Mouse (Mus musculus) ES-CJ7 (cell line): Measurements from ENCODE around the gene Dda1.
A peak's percentile ranks its signal among the peaks of the same experiment; 100 is the strongest.

Source experiments
- DNase-seq: peaks from one replicate; pipeline ENCODE4 v3.0.0; 2011; ENCODE audit warnings: low read depth, low spot score

Gene Dda1

DNA sequence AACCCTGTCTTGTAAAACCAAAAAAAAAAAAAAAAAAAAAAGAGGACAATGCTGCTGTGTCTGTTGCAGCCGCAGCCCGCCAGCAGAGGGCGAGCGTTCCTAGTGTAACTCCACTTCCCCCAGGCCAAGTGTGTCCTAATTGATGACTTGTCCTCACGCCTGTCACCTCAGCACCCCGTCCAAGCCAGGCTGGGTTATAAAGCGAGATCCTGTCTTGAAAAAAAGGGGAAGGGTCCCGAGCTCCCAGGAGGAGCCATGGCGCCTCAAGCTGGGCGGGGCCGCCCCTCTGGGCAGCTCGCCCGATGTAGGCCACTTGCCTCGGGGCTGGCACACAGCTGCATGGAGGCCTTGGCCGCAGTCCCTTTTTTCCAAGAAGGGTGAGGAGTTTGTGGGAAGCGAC lies 26.0 kb downstream of the Dda1 start:
- peak; percentile 87 for DNase-seq

DNA sequence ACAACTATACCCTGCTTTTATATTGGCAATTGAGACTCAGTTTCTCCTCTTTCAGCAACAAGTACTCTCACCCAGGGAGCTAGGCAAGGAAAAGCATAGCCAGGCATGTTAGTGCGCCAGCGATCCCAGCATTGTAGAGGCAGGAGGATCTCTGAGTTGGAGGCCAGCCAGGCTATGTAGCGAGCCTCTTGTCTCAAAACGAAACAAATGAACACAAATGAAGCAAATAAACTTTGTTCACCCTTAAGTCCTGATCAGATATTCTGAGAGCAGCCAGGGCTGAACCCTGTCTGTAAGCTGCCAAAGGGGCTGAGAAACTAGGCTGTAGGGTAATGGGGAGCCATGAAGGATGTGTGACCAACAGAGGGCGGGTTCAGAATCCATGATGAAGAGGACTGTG lies 26.8 kb downstream of the Dda1 start:
- DNase-seq, result no peak

DNA sequence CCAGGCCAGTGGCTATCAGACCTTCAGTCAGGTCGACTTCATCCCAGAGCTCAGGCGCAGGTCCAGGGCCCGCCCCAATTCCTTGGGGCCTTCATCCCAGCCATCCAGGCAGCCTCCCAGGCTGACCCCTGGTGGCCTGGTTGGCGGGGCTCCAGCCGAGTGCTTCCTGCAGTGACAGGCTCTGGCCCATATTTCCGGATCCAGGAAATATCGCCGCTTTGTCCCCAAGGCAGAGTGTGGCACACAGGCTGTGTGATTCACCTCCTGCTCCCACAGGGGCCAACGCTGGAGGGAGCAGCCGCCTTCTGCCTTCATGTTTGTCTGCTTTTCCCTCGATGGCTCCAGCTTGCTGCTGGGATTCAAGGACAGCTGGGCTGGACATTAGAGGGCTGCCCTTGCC lies 27.5 kb downstream of the Dda1 start:
- DNase-seq, result no peak

DNA sequence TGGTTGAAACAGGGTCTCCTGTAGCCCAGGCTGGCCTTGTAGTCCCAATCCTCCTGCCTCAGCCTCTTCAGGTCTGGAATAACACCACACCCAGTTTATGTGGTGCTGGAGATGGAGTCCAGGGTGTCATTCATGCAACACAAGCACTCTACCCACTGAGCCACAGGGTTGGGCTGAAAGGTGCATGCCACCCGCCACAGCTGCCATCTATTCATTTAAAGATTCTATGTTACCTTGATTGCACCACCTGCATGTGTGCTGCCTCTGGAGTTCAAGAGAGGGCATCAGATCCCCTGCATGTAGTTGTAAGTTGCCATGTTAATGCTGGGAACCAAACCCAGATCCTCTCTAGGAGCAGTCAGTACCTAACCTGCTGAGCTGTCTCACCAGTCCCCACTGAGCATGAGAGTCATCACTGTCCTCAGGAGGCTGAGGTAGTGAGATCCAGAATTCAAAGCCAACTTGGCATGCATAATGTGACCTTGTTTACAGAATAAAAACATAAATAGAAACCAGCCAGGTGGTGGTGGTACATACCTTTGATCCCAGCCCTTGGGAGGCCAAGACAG lies 28.2 kb downstream of the Dda1 start:
- DNase-seq, result no peak

DNA sequence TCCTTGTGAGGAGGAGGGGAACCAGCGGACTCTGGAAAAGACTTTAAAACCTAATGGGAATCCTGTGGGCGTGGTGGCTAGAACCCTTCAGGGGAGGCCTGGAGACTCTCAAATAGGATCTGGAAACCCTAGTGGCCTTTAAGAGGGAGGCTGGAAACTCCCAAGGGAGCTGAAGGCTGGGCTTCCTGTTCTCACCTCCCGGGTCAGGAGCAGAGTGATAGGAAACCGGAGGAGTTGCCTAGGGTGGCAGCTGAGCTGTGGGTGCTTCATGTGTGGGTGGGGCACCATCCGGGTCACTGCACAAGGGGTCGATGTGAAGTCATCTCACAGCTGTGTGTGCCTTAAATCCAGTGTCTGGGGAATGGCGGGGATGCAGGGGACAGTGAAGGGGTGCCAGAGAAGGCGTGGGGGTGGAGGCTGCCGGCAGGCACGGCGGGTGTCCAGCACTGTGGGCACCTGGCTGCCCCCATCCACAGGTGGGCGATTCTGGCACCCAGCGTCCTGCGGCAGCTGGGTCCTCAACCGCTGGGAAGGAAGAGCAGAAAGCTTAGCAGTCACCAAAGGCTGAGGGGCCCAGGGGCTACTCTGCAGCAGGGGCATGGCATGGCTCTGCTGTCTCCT lies 29.0 kb downstream of the Dda1 start:
- peak; percentile 84 for DNase-seq

DNA sequence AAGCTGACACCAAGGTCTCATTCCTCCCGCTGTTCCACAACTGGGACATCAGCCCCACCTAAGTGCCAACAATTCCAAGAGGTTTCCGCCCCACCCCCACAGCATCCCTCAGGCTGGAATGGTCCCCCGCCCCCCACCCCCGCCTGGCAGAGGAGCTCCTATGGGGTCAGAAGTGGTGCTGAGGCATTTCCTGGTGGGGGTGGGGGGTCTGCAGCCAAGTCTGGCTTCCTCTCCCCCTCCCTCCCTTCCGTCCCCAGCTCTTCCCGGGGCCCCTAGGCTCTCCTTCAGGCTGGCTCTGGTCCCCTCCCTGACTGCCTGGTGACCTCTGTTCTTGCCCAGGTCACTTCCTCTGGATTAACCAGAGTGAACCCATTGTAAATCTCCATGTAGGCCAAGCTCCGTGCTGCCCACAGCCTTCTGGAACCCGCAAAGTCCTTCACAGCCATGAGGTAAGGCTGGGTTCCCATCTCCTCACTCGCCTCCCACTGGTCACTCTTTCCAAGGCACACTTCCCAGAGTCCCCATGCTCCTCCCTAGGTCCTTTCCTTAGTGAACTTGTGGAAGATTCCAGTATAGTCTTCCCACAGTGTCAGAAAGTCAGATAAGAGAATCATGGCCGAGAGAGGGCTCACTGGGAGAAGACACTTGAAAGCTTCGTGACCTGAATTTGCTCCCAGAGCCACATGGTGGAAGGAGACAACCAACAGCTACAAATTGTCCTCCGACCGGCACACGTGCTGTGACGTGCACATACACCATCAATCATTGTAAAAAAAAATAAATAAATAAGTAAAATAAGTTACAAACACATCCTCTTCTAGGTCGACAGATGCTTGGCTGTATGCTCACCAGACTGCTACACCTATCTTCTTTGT lies 30.1 kb downstream of the Dda1 start:
- peak; percentile 87 for DNase-seq

DNA sequence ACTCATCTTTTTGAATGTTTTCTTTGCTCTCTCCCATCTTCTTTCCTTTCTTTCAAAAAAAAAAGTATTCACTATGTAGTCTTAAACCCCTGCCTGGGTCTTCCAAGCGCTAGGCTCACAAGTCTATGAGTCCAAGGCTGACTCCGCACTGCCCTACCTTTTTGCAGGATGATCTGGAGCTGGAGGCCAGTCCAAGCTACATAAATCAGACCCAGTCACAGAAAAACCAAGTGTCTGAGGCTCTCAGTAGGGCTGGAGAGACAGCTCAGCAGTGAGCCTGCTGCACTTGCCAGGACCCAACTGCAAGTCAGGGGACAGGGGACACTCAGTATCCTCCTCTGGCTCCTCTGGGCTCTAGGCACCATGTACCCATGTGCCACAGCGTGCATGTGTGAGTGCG lies 35.4 kb downstream of the Dda1 start:
- DNase-seq, result no peak

DNA sequence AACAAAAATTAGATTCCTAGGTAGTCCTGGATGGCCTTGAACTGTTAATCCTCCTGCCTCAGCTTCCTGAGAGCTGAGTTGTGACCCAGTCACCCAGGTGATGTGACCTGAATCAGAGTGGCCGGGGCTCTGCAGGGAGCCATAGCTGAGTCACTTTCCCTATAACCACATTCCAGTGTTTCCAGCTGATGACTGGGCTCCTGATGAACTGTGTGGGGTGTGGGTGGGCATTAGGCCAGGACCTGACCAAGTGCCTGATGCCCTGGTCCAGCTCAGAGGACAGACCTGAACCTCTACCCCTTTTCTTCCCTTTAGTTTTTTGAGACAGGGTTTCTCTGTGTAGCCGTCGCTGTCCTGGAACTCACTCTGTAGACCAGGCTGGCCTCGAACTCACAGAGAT lies 36.3 kb downstream of the Dda1 start:
- DNase-seq, result no peak

DNA sequence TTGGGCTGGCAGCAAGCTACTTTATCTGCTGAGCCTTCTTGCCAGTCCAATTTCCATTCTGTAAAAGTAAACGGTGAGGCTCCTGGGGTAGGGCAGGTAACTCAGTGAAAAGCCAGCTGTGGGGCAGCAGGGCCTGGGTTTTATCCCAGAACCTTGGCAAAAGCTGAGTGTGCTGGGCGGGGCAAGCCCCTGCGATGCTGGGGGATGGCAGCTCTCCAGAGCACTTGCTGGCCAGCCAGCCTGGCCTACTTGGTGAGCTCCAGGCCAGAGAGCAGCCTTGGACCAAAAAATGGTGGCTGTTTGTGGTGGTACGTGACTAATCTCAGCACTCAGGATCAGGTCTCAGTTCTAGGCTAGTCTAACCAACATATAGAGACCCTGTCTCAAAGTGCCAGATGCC lies 37.0 kb downstream of the Dda1 start:
- DNase-seq, result no peak

DNA sequence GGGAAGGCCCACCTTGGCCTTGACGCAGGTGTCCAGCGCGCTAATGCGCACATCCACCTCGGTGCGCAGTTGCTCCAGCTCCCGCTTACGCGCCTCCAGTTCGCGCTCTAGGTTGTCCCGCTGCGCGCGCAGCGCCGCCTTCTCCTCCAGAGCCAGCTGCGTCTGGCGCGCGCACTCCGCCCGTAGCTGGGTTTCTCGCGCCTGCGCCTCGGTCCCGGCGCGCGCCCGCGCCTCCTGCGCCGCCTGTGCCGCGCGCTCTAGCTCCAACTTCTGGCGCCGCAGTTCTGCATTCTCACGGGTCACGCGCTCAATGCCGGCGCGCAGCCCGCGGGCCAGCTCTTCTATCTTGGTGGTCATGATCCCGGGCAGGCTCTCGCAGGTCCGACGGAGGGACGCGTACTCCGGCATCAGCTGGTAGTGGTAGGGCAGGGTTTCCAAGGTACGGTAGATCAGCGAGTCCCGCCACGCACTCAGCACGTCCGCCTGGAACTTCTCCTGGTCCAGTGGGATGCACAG lies 38.6 kb downstream of the Dda1 start:
- DNase-seq, result peak; percentile 96

DNA sequence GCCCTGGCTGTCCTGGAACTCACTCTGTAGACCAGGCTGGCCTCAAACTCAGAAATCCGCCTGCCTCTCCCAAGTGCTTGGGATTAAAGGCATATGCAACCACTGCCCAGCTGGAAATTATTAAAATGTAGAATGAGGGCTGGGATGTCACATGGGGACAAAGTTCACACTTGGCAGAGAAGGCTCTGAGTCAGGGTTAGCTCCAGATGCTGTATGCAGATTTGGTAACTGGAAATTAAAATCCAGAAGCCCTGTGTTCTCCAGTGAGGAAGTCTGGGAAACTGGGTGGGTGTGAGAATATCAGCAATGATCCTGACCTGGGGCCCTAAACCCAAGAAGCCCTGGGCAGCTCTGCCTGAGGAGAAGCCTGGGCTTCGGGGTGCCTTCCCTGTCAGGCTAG lies 40.3 kb downstream of the Dda1 start:
- DNase-seq, result no peak

DNA sequence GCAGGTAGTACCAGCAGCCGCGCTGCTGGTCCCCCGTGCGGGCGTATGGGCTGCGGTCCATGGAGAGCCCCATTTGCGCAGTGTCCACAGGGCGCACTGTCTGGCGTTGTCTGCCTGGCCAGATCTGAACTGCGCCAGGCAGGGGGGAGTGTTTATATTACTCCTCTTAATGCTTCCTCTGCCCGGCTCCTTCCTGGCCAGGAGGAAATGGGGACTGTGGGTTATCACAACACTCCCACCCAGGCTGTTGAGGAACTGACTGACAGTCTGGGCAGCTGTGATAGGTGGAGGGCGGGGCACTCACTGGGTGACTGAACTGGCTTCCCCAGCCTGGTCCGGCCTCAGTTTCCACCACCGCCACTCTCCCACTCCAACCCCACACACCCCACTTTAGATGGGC lies 42.6 kb downstream of the Dda1 start, which contains the start of gene Plvap:
Plvap (minus strand) TSS at position 109 of the 400 bp plus-strand sequence.
- no peak for DNase-seq

DNA sequence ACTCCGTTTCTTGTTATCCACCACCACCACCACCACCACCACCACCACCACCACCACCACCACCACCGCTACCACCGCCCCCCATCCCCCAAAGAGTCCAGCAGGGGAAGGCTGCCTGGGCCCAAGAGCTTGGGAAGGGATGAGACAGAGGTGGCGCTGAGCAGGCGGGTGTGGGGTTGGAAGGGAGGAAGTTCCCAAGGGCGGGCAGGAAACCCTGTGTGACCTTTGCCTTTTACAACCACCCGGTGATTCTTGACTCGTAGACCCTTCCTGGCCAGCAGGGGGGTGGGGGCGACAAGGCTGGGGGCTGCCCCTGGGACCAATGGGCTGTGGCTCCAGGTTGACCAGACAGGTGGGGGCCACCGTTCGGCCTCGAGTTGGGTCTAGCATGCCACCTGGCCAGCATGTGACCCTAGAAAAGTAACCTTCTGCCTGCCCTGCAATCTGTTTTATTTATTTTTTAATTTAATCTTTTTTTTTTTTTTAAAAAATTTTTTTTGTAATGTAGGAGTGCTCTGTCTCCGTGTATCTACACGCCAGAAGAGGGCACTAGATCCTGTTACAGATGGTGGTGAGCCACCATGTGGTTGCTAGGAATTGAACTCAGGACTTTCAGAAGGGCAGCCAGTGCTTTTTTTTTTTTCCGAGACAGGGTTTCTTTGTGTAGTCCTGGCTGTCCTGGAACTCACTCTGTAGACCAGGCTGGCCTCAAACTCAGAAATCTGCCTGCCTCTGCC lies 44.2 kb downstream of the Dda1 start:
- peak; percentile 48 for DNase-seq

DNA sequence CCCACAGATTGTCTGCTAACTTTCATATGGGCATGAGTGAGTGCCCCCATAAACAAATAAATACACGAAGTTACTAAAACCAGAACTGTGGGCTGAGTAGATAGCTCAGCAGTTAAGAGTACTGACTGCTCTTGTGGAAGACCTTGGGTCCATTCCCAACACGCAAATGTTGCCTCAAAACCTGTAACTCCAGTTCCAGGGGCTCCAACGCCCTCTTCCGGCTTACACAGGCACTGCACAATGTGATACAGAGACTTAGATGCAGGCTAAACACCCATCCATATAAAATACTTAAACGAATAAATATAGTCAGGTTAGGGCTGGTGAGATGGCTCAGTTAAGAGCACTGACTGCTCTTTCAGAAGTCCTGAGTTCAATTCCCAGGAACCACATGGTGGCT lies 46.0 kb downstream of the Dda1 start:
- DNase-seq, result peak; percentile 70

DNA sequence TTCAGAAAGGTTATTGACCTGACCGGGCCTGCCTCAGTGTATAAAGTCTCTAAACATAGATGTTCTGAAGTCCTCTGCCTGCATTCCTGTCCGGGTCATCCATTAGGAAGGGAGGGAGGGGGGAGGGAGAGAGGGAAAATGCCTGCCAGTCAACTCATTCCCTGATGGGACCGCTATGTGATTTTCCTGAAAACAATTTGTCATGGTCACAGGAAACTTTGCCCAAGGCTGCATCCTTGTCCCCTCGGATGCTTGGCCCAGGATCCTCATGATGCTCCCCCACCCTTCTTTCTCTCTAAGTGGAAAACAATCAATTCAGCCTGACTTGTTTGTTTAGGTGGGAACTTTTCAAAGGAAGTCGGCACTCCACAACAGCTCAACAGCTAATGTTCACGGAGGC lies 47.8 kb downstream of the Dda1 start:
- DNase-seq, result no peak

DNA sequence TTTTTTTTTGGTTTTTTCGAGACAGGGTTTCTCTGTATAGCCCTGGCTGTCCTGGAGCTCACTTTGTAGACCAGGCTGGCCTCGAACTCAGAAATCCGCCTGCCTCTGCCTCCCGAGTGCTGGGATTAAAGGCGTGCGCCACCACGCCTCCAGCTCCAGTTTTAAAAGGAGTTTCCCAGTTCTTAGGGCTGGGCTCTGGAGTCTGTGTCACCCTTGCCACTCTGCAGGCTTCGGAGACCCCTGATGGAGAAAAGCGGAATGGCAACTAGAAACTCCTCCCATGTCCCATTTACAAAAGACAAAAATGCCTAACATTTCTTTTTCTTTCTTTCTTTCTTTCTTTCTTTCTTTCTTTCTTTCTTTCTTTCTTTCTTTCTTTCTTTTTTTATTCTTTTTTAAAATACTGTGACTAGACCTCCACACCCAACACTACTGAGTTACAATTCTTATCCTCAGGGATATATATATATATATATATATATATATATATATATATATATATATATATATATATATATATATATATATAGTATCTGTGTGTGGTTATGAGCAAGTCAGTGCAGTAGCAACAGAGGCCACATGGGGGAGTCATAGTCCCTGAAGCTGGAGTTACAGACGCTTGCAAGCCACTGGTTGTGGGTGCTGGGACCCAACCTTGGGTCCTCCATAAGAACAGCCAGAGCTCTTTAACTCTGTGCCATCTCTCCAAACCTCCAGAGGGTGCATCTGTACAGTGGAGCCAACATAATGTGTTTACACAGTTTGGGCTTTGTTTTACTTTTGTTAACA lies 50.2 kb downstream of the Dda1 start:
- DNase-seq, result peak; percentile 80

DNA sequence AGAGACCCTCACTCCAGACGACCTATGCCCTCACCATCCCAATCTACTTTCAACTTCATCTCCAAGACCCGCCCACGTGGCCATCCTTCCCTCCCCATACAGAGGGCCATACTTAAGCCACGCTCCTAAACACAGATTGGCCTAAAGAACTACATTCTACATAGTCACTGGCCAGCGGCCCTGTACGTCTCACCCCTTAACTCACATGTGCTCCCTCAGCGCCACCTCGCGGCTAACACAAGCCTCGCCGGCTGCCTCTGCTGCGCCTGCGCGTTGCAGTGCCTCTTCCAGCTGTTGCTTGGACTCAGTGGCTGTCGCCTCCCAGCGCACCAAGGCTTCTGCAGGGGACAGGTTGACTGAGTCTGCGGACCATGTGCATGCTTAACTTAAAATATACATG lies 52.6 kb downstream of the Dda1 start:
- peak; percentile 99 for DNase-seq

DNA sequence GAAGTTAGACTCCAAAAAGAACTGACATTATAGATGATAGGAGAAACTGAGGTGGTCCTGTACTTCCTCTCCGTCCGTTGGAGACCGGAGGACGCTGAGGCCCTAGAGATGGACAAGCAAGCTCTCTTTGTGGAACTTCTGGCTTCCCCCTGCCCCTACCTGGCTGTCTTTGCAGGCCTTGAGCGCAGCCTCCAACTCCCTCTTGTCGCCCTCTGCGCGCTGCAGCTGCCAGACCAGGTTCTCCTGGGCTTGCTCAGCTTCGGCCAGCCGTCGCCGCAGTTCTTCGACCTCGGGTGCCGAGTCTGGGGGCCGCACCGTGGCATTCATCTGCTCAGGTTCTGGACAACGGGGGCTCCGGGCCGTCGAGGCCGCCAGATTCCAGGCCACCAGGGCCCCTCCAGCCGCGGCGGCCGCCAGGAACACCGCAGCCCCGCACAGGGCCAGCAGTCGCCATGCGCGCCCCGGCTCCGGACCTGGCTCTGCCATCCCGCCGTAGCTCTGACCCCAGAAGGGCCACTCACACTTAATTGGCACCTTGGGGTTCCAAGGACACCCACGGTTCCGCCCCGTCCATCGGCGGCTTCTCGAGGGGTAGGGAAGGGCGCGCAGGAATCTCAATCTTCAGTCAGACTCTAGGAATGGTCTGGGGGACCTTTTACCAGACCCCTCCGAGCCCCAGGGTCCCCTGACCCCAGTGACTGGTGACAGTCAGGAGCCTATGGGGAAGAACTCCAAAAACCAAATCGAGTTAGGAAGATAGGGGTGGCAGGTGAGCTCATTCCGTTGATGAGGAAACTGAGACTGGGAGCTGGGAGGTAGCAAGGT lies 56.4 kb downstream of the Dda1 start, which contains the start of gene Ccdc194:
Ccdc194 (minus strand) TSS at position 486 of the 825 bp plus-strand sequence.
- DNase-seq, result no peak
